Mouse (Mus musculus) kidney, embryonic 15.5 days (tissue): Measurements from ENCODE around the gene Mgrn1. TPM values are rescaled to one million over a fixed set of nuclear protein-coding genes. Genes with fewer than 3 reads are reported as not detected.

Experiments
- ATAC-seq: fragments of 200-750 bp; cut with Nextera tagmentation; replicated peaks from 2 replicates; pipeline ENCODE4 v1.8.0; 2017; ENCODE audit warnings: moderate TSS enrichment; ENCODE audit not compliant: low FRiP score
- H3K27ac ChIP-seq: fragments of 300-500 bp; sonication (generic); 2 replicates; pipeline ENCODE4 v1.5.1; 2015; ENCODE audit warnings: mild to moderate bottlenecking, inconsistent platforms
- H3K27me3 ChIP-seq: fragments of 300-500 bp; sonication (generic); 2 replicates; pipeline ENCODE4 v1.6.1; 2015; ENCODE audit warnings: inconsistent platforms
- H3K36me3 ChIP-seq: fragments of 300-500 bp; sonication (generic); 2 replicates; pipeline ENCODE4 v1.6.1; 2015; ENCODE audit warnings: inconsistent platforms
- H3K4me1 ChIP-seq: fragments of 300-500 bp; sonication (generic); 2 replicates; pipeline ENCODE4 v1.6.1; 2015; ENCODE audit warnings: inconsistent platforms
- H3K4me2 ChIP-seq: fragments of 300-500 bp; sonication (generic); 2 replicates; pipeline ENCODE4 v1.6.1; 2015; ENCODE audit warnings: moderate library complexity, mild to moderate bottlenecking, inconsistent platforms
- H3K4me3 ChIP-seq: fragments of 300-500 bp; sonication (generic); replicated peaks from 2 replicates; pipeline ENCODE4 v1.5.1; 2015; ENCODE audit warnings: mild to moderate bottlenecking, inconsistent platforms
- H3K9ac ChIP-seq: fragments of 300-500 bp; sonication (generic); 2 replicates; pipeline ENCODE4 v1.6.1; 2015; ENCODE audit warnings: mild to moderate bottlenecking, inconsistent platforms
- H3K9me3 ChIP-seq: fragments of 300-500 bp; sonication (generic); replicated peaks from 2 replicates; pipeline ENCODE4 v1.6.1; 2016; ENCODE audit warnings: inconsistent platforms
- WGBS: fragments of 180-500 bp; shearing (Covaris S2); methylation state at CpG from one replicate; pipeline ENCODE4 v1.1.7; 2015; ENCODE audit warnings: mixed read lengths; 5-methylcytosine and 5-hydroxymethylcytosine counted together
- polyA plus RNA-seq: library from polyadenylated mRNA; unstranded; fragments of >200 nt; fragmentation: Nextera tagmentation; extraction: Ambion mirVana; gene quantifications from 2 replicates; pipeline ENCODE4 v1.2.1, GENCODE M21; 2015

Mgrn1 gene
- polyA plus RNA-seq, 1 experiment from 2014 or later: 98.1 TPM

- H3K4me2 ChIP-seq: no peak overlapping the region
- 81% methylated on average over 10 of the region's 10 CpGs for WGBS
- peak overlapping the region; percentile 71 for H3K27ac ChIP-seq
Observed at GRCm38 (mm10) chr16:4935931-4936703, 50.1 kb downstream of the Mgrn1 start.

GRCm38 (mm10) chr16:4937351-4938190, 51.5 kb downstream of the Mgrn1 start:
- 87% methylated on average over 8 of the region's 8 CpGs for WGBS
- no peaks in the 10 kb centered on the region for H3K27me3 ChIP-seq
- H3K36me3 ChIP-seq: peaks cover 79% of the 10 kb centered on the region
- H3K4me2 ChIP-seq: no peak overlapping the region
- H3K4me3 ChIP-seq: no peak overlapping the region
- no peak for ATAC-seq
- no peak overlapping the region for H3K27ac ChIP-seq
- H3K9ac ChIP-seq: no peak overlapping the region
- H3K9me3 ChIP-seq: no peaks in the 10 kb centered on the region
- peaks cover 22% of the 10 kb centered on the region for H3K4me1 ChIP-seq

More at GRCm38 (mm10) chr16:4935931-4936703, 50.1 kb downstream of the Mgrn1 start:
- H3K9me3 ChIP-seq: no peaks in the 10 kb centered on the region
- peaks cover 79% of the 10 kb centered on the region for H3K36me3 ChIP-seq
- H3K4me1 ChIP-seq: peaks cover 22% of the 10 kb centered on the region
- no peak for ATAC-seq
- no peak overlapping the region for H3K4me3 ChIP-seq
- no peaks in the 10 kb centered on the region for H3K27me3 ChIP-seq
- no peak overlapping the region for H3K9ac ChIP-seq

GRCm38 (mm10) chr16:4938461-4938860, 52.4 kb downstream of the Mgrn1 start, which contains the start of gene Nudt16l1:
TSS of gene Nudt16l1 (plus strand) at chr16:4938761.
- H3K27me3 ChIP-seq: no peaks in the 10 kb centered on the region
- H3K4me1 ChIP-seq: peaks cover 22% of the 10 kb centered on the region
- peak within 1 kb of the TSS; percentile 93 for H3K27ac ChIP-seq
- 0% methylated on average over 2 of the region's 2 CpGs for WGBS
- peak within 1 kb of the TSS; percentile 97 for H3K4me3 ChIP-seq
- peak within 1 kb of the TSS; percentile 87 for H3K4me2 ChIP-seq
- H3K9me3 ChIP-seq: no peaks in the 10 kb centered on the region
- H3K9ac ChIP-seq: peak within 1 kb of the TSS; percentile 96
- ATAC-seq: no peak
- H3K36me3 ChIP-seq: peaks cover 79% of the 10 kb centered on the region

- no peaks in the 10 kb centered on the region for H3K9me3 ChIP-seq
- peak overlapping the region; percentile 87 for H3K4me2 ChIP-seq
- peak; percentile 96 for ATAC-seq
- peak overlapping the region; percentile 93 for H3K27ac ChIP-seq
- H3K27me3 ChIP-seq: no peaks in the 10 kb centered on the region
- H3K36me3 ChIP-seq: peaks cover 79% of the 10 kb centered on the region
- peak overlapping the region; percentile 97 for H3K4me3 ChIP-seq
- WGBS: under 1% methylated on average over 28 of the region's 28 CpGs
- peaks cover 22% of the 10 kb centered on the region for H3K4me1 ChIP-seq
- H3K9ac ChIP-seq: peak overlapping the region; percentile 96
Observed at GRCm38 (mm10) chr16:4938989-4939388, 52.9 kb downstream of the Mgrn1 start.

- Histone ChIP-seq H3K27me3 (no peaks in the 10 kb centered on the region), H3K4me1 (peaks cover 22% of the 10 kb centered on the region), H3K9ac (peak overlapping the region; percentile 96), H3K9me3 (no peaks in the 10 kb centered on the region), H3K27ac (peak overlapping the region; percentile 93), H3K4me2 (peak overlapping the region; percentile 87), H3K36me3 (peaks cover 79% of the 10 kb centered on the region), H3K4me3 (peak overlapping the region; percentile 97)
- WGBS: 1% methylated on average over 16 of the region's 16 CpGs
- peak; percentile 77 for ATAC-seq
Observed at GRCm38 (mm10) chr16:4939412-4939811, 53.4 kb downstream of the Mgrn1 start.

GRCm38 (mm10) chr16:4940311-4940850, 54.3 kb downstream of the Mgrn1 start:
- peak overlapping the region; percentile 87; the same call in 1 of the 2 replicates for H3K4me2 ChIP-seq
- H3K9ac ChIP-seq: no peak overlapping the region
- 90% methylated on average over 10 of the region's 10 CpGs for WGBS
- peaks cover 22% of the 10 kb centered on the region for H3K4me1 ChIP-seq
- H3K27ac ChIP-seq: peak overlapping the region; percentile 93
- H3K9me3 ChIP-seq: no peaks in the 10 kb centered on the region
- ATAC-seq: no peak
- peaks cover 78% of the 10 kb centered on the region for H3K36me3 ChIP-seq
- peak overlapping the region; percentile 97 for H3K4me3 ChIP-seq
- H3K27me3 ChIP-seq: no peaks in the 10 kb centered on the region

GRCm38 (mm10) chr16:4941016-4941415, 55.0 kb downstream of the Mgrn1 start:
- Histone ChIP-seq H3K4me1 (peaks cover 22% of the 10 kb centered on the region), H3K4me3 (no peak overlapping the region), H3K36me3 (peaks cover 78% of the 10 kb centered on the region), H3K9me3 (no peaks in the 10 kb centered on the region), H3K27ac (no peak overlapping the region), H3K9ac (no peak overlapping the region), H3K27me3 (no peaks in the 10 kb centered on the region), H3K4me2 (no peak overlapping the region)
- ATAC-seq: no peak

- Histone ChIP-seq H3K27ac (no peak overlapping the region), H3K4me3 (no peak overlapping the region), H3K9me3 (no peaks in the 10 kb centered on the region), H3K27me3 (no peaks in the 10 kb centered on the region), H3K9ac (no peak overlapping the region), H3K4me2 (no peak overlapping the region), H3K36me3 (peaks cover 78% of the 10 kb centered on the region), H3K4me1 (peaks cover 19% of the 10 kb centered on the region)
- WGBS: 91% methylated on average over 8 of the region's 8 CpGs
- ATAC-seq: no peak
Observed at GRCm38 (mm10) chr16:4942868-4943267, 56.8 kb downstream of the Mgrn1 start.

GRCm38 (mm10) chr16:4943431-4943830, 57.4 kb downstream of the Mgrn1 start:
- H3K36me3 ChIP-seq: peaks cover 82% of the 10 kb centered on the region
- H3K27me3 ChIP-seq: no peaks in the 10 kb centered on the region
- H3K9ac ChIP-seq: no peak overlapping the region
- no peak overlapping the region for H3K4me3 ChIP-seq
- H3K27ac ChIP-seq: no peak overlapping the region
- 91% methylated on average over 3 of the region's 3 CpGs for WGBS
- H3K4me2 ChIP-seq: no peak overlapping the region
- H3K9me3 ChIP-seq: no peaks in the 10 kb centered on the region
- peaks cover 16% of the 10 kb centered on the region for H3K4me1 ChIP-seq
- no peak for ATAC-seq

- ATAC-seq: no peak
- H3K27me3 ChIP-seq: no peaks in the 10 kb centered on the region
- H3K9ac ChIP-seq: no peak overlapping the region
- no peak overlapping the region for H3K4me2 ChIP-seq
- H3K36me3 ChIP-seq: peaks cover 90% of the 10 kb centered on the region
- H3K4me3 ChIP-seq: no peak overlapping the region
- H3K27ac ChIP-seq: no peak overlapping the region
- H3K9me3 ChIP-seq: no peaks in the 10 kb centered on the region
- peaks cover 2% of the 10 kb centered on the region for H3K4me1 ChIP-seq
- whole genome bisulfite sequencing: 85% methylated on average over 4 of the region's 4 CpGs
Observed at GRCm38 (mm10) chr16:4945415-4945814, 59.4 kb downstream of the Mgrn1 start.

GRCm38 (mm10) chr16:4946155-4946554, 60.1 kb downstream of the Mgrn1 start:
- Histone ChIP-seq H3K27me3 (no peaks in the 10 kb centered on the region), H3K27ac (no peak overlapping the region), H3K9me3 (no peaks in the 10 kb centered on the region), H3K36me3 (peaks cover 90% of the 10 kb centered on the region), H3K4me1 (no peaks in the 10 kb centered on the region), H3K4me2 (no peak overlapping the region), H3K4me3 (no peak overlapping the region), H3K9ac (no peak overlapping the region)
- 85% methylated on average over 3 of the region's 3 CpGs for WGBS
- no peak for ATAC-seq

- Histone ChIP-seq H3K4me2 (no peak overlapping the region), H3K4me1 (no peaks in the 10 kb centered on the region), H3K4me3 (no peak overlapping the region), H3K27ac (no peak overlapping the region), H3K27me3 (no peaks in the 10 kb centered on the region), H3K9me3 (no peaks in the 10 kb centered on the region), H3K9ac (no peak overlapping the region), H3K36me3 (peaks cover 90% of the 10 kb centered on the region)
- 85% methylated on average over 4 of the region's 4 CpGs for WGBS
- ATAC-seq: no peak
Observed at GRCm38 (mm10) chr16:4947378-4947777, 61.3 kb downstream of the Mgrn1 start.
